Mouse (Mus musculus) heart, embryonic 10.5 days (tissue): ENCODE results near the gene Ctdsp2. TPM values are rescaled to one million over a fixed set of nuclear protein-coding genes. Genes with fewer than 3 reads are reported as not detected.
A peak's percentile ranks its signal among the peaks of the same experiment; 100 is the strongest.

Source experiments
- DNase-seq: peaks from one replicate; pipeline ENCODE4 v3.0.0-alpha.2; 2017; ENCODE audit warnings: low spot score
- H3K27ac ChIP-seq: fragments of 300-500 bp; sonication (generic); 2 replicates; pipeline ENCODE4 v1.5.1; 2016; ENCODE audit warnings: mild to moderate bottlenecking
- H3K27me3 ChIP-seq: fragments of 300-500 bp; sonication (generic); 2 replicates; pipeline ENCODE4 v1.6.1; 2016; ENCODE audit warnings: mild to moderate bottlenecking; ENCODE audit not compliant: poor library complexity, insufficient read depth, severe bottlenecking
- H3K36me3 ChIP-seq: fragments of 300-500 bp; sonication (generic); 2 replicates; pipeline ENCODE4 v1.6.1; 2016; ENCODE audit warnings: mild to moderate bottlenecking, moderate library complexity
- H3K4me1 ChIP-seq: fragments of 300-500 bp; sonication (generic); 2 replicates; pipeline ENCODE4 v1.6.1; 2016; ENCODE audit warnings: mild to moderate bottlenecking
- H3K4me3 ChIP-seq: fragments of 300-500 bp; sonication (generic); 2 replicates; pipeline ENCODE4 v1.5.1; 2016; ENCODE audit warnings: mild to moderate bottlenecking, moderate library complexity
- H3K9me3 ChIP-seq: fragments of 300-500 bp; sonication (generic); 2 replicates; pipeline ENCODE4 v1.6.1; 2016; ENCODE audit warnings: mild to moderate bottlenecking, moderate library complexity
- WGBS: fragments of 180-500 bp; shearing (Covaris S2); methylation state at CpG from one replicate; pipeline ENCODE4 v1.1.7; 2016; 5-methylcytosine and 5-hydroxymethylcytosine counted together
- microRNA counts: library from miRNA; unstranded; fragments of <30 nt; microRNA quantifications from one replicate; lab custom pipeline; 2017
- microRNA-seq: library from miRNA; unstranded; fragments of <30 nt; microRNA quantifications from one replicate; pipeline ENCODE4, GENCODE M21; 2017
- polyA plus RNA-seq: library from polyadenylated mRNA; unstranded; fragments of >200 nt; fragmentation: Nextera tagmentation; extraction: Ambion mirVana; gene quantifications from 2 replicates; pipeline ENCODE4 v1.2.1, GENCODE M21; 2016

Gene Ctdsp2
- polyA plus RNA-seq, 1 experiment from 2014 or later, result 46.2 TPM

GRCm38 (mm10) chr10:127043187-127043586 is 64.7 kb downstream of the Ctdsp2 start:
- Histone ChIP-seq H3K36me3 (peaks cover 33% of the 10 kb centered on the region), H3K4me3 (peak overlapping the region; percentile 98; the same call in 1 of the 2 replicates), H3K4me1 (peaks cover 27% of the 10 kb centered on the region), H3K27ac (no peak overlapping the region; the same call in 1 of the 2 replicates), H3K9me3 (no peaks in the 10 kb centered on the region), H3K27me3 (peaks cover 44% of the 10 kb centered on the region)
- no peak for DNase-seq
- 95% methylated on average over 6 of the region's 6 CpGs for WGBS

GRCm38 (mm10) chr10:127047954-127048353 is 69.4 kb downstream of the Ctdsp2 start, which contains the start of gene Cyp27b1:
Gene Cyp27b1, plus strand, starts transcription at chr10:127048250.
- H3K36me3 ChIP-seq, result peaks cover 33% of the 10 kb centered on the region
- no peak for DNase-seq
- H3K4me1 ChIP-seq, result peaks cover 35% of the 10 kb centered on the region
- WGBS, result 34% methylated on average over 5 of the region's 5 CpGs
- H3K4me3 ChIP-seq, result peak within 1 kb of the TSS; percentile 41
- H3K27ac ChIP-seq, result no peak within 1 kb of the TSS
- no peaks in the 10 kb centered on the region for H3K9me3 ChIP-seq
- H3K27me3 ChIP-seq, result peaks cover 67% of the 10 kb centered on the region

GRCm38 (mm10) chr10:127048608-127049394 is 70.3 kb downstream of the Ctdsp2 start:
- 5% methylated on average over 35 of the region's 35 CpGs for WGBS
- Histone ChIP-seq H3K27me3 (peaks cover 72% of the 10 kb centered on the region), H3K9me3 (no peaks in the 10 kb centered on the region), H3K4me1 (peaks cover 32% of the 10 kb centered on the region), H3K36me3 (peaks cover 26% of the 10 kb centered on the region), H3K4me3 (peak overlapping the region; percentile 41), H3K27ac (no peak overlapping the region)
- DNase-seq, result no peak

MicroRNAs encoded within 50 kb of the gene (microRNA counts, 519-probe panel; counts per million panel counts)
- microRNA mmu-miR-26a (lab: Ali Mortazavi, UCI) (not detected), microRNA mmu-miR-546 (lab: Ali Mortazavi, UCI) (not detected)

Small RNAs within 50 kb of the gene (microRNA-seq; reads per million reads assigned to microRNA genes)
- 30.8 reads per million, percentile 38 among the genes with 10 or more reads in this experiment for gene Mir26a-2
- not detected for gene Mir546

Other genes with a start within 250 kb of the Ctdsp2 start
- 10.8 and 15.4 TPM in 2 replicates for gene Atp23, start 77.4 kb upstream of the Ctdsp2 start, polyA plus RNA-seq
- 0.07 TPM in 1 of 2 replicates, not detected in the other for gene Avil, start 22.0 kb downstream of the Ctdsp2 start, polyA plus RNA-seq
- 114 TPM in 2 replicates for gene Tsfm, start 52.1 kb downstream of the Ctdsp2 start, polyA plus RNA-seq
- 46.4 and 54.8 TPM in 2 replicates for gene Mettl1, start 62.7 kb downstream of the Ctdsp2 start, polyA plus RNA-seq
- 0.18 and 0.23 TPM in 2 replicates for gene Eef1akmt3, start 62.8 kb downstream of the Ctdsp2 start, polyA plus RNA-seq
- 0.09 TPM in 1 of 2 replicates, not detected in the other for gene Cyp27b1, start 69.5 kb downstream of the Ctdsp2 start, polyA plus RNA-seq
- gene March9, start 81.5 kb downstream of the Ctdsp2 start, polyA plus RNA-seq, result 0.15 and 0.24 TPM in 2 replicates
- gene Cdk4, start 84.8 kb downstream of the Ctdsp2 start, polyA plus RNA-seq, result 1,495 and 2,024 TPM in 2 replicates
- 138 and 154 TPM in 2 replicates for gene Tspan31, start 91.5 kb downstream of the Ctdsp2 start, polyA plus RNA-seq
- 0.50 TPM in 1 of 2 replicates, not detected in the other for gene Agap2, start 96.6 kb downstream of the Ctdsp2 start, polyA plus RNA-seq
- 44.4 and 48.8 TPM in 2 replicates for gene Os9, start 142.4 kb downstream of the Ctdsp2 start, polyA plus RNA-seq
- 1.5 and 3.6 TPM in 2 replicates for gene B4galnt1, start 186.5 kb downstream of the Ctdsp2 start, polyA plus RNA-seq
- 9.2 and 12.9 TPM in 2 replicates for gene Slc26a10, start 201.9 kb downstream of the Ctdsp2 start, polyA plus RNA-seq
- gene Arhgef25, start 211.4 kb downstream of the Ctdsp2 start, polyA plus RNA-seq, result 21.4 and 28.8 TPM in 2 replicates
- gene Dtx3, start 217.0 kb downstream of the Ctdsp2 start, polyA plus RNA-seq, result 78.4 and 91.4 TPM in 2 replicates
- 27.9 and 29.3 TPM in 2 replicates for gene Pip4k2c, start 232.9 kb downstream of the Ctdsp2 start, polyA plus RNA-seq